Mouse (Mus musculus) liver, postnatal 0 days (tissue): ENCODE measurements at regions not wholly inside any gene's neighbourhood (a gene's known extent, or its start where the extent isn't known, plus 50 kb on each side); places are given as distances from the start of the nearest gene placed in this dataset.

Experiments used
- ATAC-seq: fragments of 200-750 bp; cut with Nextera tagmentation; 2 replicates; pipeline ENCODE4 v1.8.0; 2017; ENCODE audit warnings: mild to moderate bottlenecking, moderate library complexity
- DNase-seq: peaks from one replicate; pipeline ENCODE4 v3.0.0-alpha.2; 2016
- H3K27ac ChIP-seq: fragments of 300-500 bp; sonication (generic); 2 replicates; pipeline ENCODE4 v1.5.1; 2014; ENCODE audit warnings: antibody characterized with exemption, moderate library complexity, mild to moderate bottlenecking, low read depth
- H3K27me3 ChIP-seq: fragments of 300-500 bp; sonication (generic); 2 replicates; pipeline ENCODE4 v1.6.1; 2014; ENCODE audit warnings: low read length, control low read depth, mixed read lengths; ENCODE audit not compliant: insufficient read depth
- H3K36me3 ChIP-seq: fragments of 300-500 bp; sonication (generic); replicated peaks from 2 replicates; pipeline ENCODE4 v1.6.1; 2014; ENCODE audit warnings: mild to moderate bottlenecking, control low read depth, low read length, moderate library complexity, mixed read lengths; ENCODE audit not compliant: insufficient read depth
- H3K4me1 ChIP-seq: fragments of 300-500 bp; sonication (generic); 2 replicates; pipeline ENCODE4 v1.6.1; 2014; ENCODE audit warnings: antibody characterized with exemption, mild to moderate bottlenecking, control low read depth; ENCODE audit not compliant: insufficient read depth
- H3K4me2 ChIP-seq: fragments of 300-500 bp; sonication (generic); 2 replicates; pipeline ENCODE4 v1.6.1; 2014; ENCODE audit warnings: low read depth, mild to moderate bottlenecking, low read length, moderate library complexity, mixed read lengths
- H3K4me3 ChIP-seq: fragments of 300-500 bp; sonication (generic); 2 replicates; pipeline ENCODE4 v1.5.1; 2014; ENCODE audit warnings: low read depth, low read length
- H3K9ac ChIP-seq: fragments of 300-500 bp; sonication (generic); replicated peaks from 2 replicates; pipeline ENCODE4 v1.6.1; 2014; ENCODE audit warnings: mild to moderate bottlenecking, moderate library complexity
- H3K9me3 ChIP-seq: fragments of 300-500 bp; sonication (generic); 2 replicates; pipeline ENCODE4 v1.6.1; 2016; ENCODE audit warnings: mild to moderate bottlenecking, control low read depth, low read length, mixed read lengths
- CTCF ChIP-seq: sonication (generic); IDR thresholded peaks from 2 replicates; pipeline ENCODE4 v1.5.1; 2016; ENCODE audit warnings: antibody characterized with exemption, low read depth
- EP300 ChIP-seq: IDR thresholded peaks from 2 replicates; pipeline ENCODE4 v1.6.1; 2016; ENCODE audit warnings: antibody characterized with exemption, low read depth, mild to moderate bottlenecking
- WGBS: fragments of 180-500 bp; shearing (Covaris S2); extraction: QIAGEN DNeasy Blood & Tissue Kit; methylation state at CpG from one replicate; pipeline ENCODE4 v1.1.7; 2014; ENCODE audit not compliant: insufficient replicate concordance; 5-methylcytosine and 5-hydroxymethylcytosine counted together

DNA sequence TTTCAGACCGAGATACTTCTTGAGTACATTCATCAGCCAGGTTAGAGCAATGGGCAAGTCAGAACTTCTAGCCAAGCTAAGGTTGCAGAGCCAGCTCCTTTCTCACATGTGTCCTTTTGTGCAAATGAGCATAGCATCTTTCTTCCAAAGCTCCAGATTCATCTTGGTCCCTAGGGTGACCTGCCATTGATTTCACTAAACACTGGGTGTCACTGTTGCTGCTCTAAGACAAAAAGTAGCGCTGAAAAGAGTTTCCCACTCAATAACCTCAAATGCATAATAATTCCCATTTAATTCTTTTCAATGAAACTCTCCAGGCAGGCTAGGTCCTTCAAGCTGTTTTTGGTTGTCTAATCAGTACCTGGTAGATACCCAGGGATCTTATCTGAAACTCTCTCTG lies 688.6 kb upstream of the BB014433 start:
- H3K4me1 ChIP-seq = no peaks in the 10 kb centered on the region
- ATAC-seq (no peak), DNase-seq (no peak)
- H3K27ac ChIP-seq = no peak overlapping the region
- no peak overlapping the region for H3K4me2 ChIP-seq
- no peaks in the 10 kb centered on the region for H3K27me3 ChIP-seq
- no peak overlapping the region for H3K9ac ChIP-seq
- 53% methylated on average over 2 of the region's 2 CpGs for WGBS
- H3K4me3 ChIP-seq = no peak overlapping the region
- no peaks in the 10 kb centered on the region for H3K36me3 ChIP-seq
- TF ChIP-seq EP300 (no peak), CTCF (no peak)
- H3K9me3 ChIP-seq = no peaks in the 10 kb centered on the region; the same call in 1 of the 2 replicates

DNA sequence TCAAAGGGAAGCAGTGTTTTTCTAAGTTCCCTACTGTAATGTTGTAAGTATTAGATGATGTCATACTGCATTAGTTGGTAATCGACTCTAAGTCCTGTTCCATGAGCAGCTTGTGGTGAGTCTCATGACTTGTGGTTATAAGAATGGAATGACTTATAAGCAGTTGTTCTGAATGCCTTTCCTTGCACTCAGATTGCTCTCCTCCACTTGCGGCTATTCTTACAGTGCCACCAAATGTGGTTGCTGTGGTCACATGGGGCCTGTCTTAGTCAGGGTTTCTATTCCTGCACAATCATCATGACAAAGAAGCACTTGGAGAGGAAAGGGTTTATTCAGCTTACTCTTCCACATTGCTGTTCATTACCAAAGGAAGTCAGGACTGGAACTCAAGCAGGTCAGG lies 685.4 kb upstream of the BB014433 start:
- Histone ChIP-seq H3K4me2 (no peak overlapping the region), H3K36me3 (no peaks in the 10 kb centered on the region), H3K27me3 (no peaks in the 10 kb centered on the region), H3K9me3 (no peaks in the 10 kb centered on the region; the same call in 1 of the 2 replicates), H3K4me1 (no peaks in the 10 kb centered on the region), H3K27ac (no peak overlapping the region), H3K9ac (no peak overlapping the region), H3K4me3 (no peak overlapping the region)
- TF ChIP-seq CTCF = no peak
- no peak for TF ChIP-seq EP300
- DNase-seq = no peak
- ATAC-seq = no peak
- WGBS = 58% methylated on average over 2 of the region's 2 CpGs

DNA sequence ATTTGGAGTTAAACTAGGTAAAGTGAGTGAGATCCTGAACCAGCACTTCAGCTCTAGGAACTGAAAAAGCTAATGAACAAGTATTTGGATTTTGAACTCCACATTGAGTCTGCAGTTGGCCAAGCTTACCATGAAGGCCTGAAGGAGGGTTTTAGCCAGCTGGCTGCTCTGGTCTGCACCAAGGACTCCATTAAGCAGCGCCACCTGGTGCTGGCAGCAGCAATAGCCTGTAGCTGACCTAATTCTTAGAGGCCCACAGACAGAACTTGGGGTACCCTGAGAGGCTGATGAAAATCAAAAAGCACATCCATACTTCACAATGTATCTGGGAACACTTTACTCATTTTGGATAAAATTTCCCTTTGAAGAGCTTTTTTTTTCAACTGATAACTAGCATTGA lies 683.2 kb upstream of the BB014433 start:
- 11% methylated on average over 1 of the region's 1 CpGs for WGBS
- H3K4me1 ChIP-seq = no peaks in the 10 kb centered on the region
- no peak for ATAC-seq

DNA sequence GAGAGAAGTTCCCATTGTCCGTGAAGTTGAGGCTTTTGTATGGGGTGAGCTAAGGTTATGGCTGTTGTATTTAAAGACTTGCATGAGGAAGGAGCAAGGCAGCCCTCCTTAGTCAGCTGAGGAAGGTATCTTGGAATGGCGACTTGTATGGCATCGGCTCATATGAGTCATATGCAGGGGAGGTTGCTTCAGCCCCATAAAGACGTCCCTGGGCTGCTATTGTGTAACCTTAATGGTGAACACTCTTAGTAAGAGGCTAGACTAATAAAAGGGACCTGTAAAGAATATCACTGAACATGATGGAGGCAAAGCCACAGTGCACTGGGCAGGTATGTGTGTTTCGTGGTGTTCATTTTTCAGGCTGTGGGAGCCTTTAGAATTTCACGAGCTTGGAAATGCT lies 680.4 kb upstream of the BB014433 start:
- no peaks in the 10 kb centered on the region for H3K4me1 ChIP-seq
- no peak overlapping the region for H3K4me3 ChIP-seq
- H3K4me2 ChIP-seq = no peak overlapping the region
- no peak overlapping the region for H3K27ac ChIP-seq
- no peak for DNase-seq
- no peaks in the 10 kb centered on the region for H3K27me3 ChIP-seq
- ATAC-seq = no peak
- 72% methylated on average over 6 of the region's 6 CpGs for WGBS
- H3K36me3 ChIP-seq = no peaks in the 10 kb centered on the region
- H3K9ac ChIP-seq = no peak overlapping the region
- no peak for TF ChIP-seq CTCF
- H3K9me3 ChIP-seq = no peaks in the 10 kb centered on the region

More for the DNA sequence above, 683.2 kb upstream of the BB014433 start:
- Histone ChIP-seq H3K9ac (no peak overlapping the region), H3K4me2 (no peak overlapping the region), H3K4me3 (no peak overlapping the region), H3K36me3 (no peaks in the 10 kb centered on the region), H3K27me3 (no peaks in the 10 kb centered on the region), H3K9me3 (no peaks in the 10 kb centered on the region), H3K27ac (no peak overlapping the region)
- peak; percentile 21 for DNase-seq
- no peak for TF ChIP-seq EP300
- TF ChIP-seq CTCF = peak; percentile 51
